Mouse (Mus musculus) stomach, embryonic 16.5 days (tissue): ENCODE measurements around the gene Six5. TPM values are rescaled to one million over a fixed set of nuclear protein-coding genes. Genes with fewer than 3 reads are reported as not detected.

Experiments
- ATAC-seq: fragments of 200-750 bp; cut with Nextera tagmentation; 2 replicates; pipeline ENCODE4 v1.8.0; 2017; ENCODE audit warnings: moderate number of reproducible peaks, moderate TSS enrichment; ENCODE audit not compliant: insufficient read depth, low FRiP score
- H3K27ac ChIP-seq: fragments of 300-500 bp; sonication (generic); 2 replicates; pipeline ENCODE4 v1.5.1; 2014; ENCODE audit warnings: low read length
- H3K27me3 ChIP-seq: fragments of 300-500 bp; sonication (generic); 2 replicates; pipeline ENCODE4 v1.6.1; 2014; ENCODE audit warnings: low read length, control low read depth, mixed read lengths; ENCODE audit not compliant: control insufficient read depth, insufficient read depth
- H3K36me3 ChIP-seq: fragments of 300-500 bp; sonication (generic); 2 replicates; pipeline ENCODE4 v1.6.1; 2014; ENCODE audit warnings: low read length; ENCODE audit not compliant: control insufficient read depth, insufficient read depth
- H3K4me1 ChIP-seq: fragments of 300-500 bp; sonication (generic); 2 replicates; pipeline ENCODE4 v1.6.1; 2014; ENCODE audit warnings: low read length, control low read depth, mixed read lengths; ENCODE audit not compliant: control insufficient read depth, insufficient read depth
- H3K4me2 ChIP-seq: fragments of 300-500 bp; sonication (generic); 2 replicates; pipeline ENCODE4 v1.6.1; 2014; ENCODE audit warnings: low read depth, low read length, mixed read lengths
- H3K4me3 ChIP-seq: fragments of 300-500 bp; sonication (generic); replicated peaks from 2 replicates; pipeline ENCODE4 v1.5.1; 2014; ENCODE audit warnings: mild to moderate bottlenecking, low read length
- H3K9ac ChIP-seq: fragments of 300-500 bp; sonication (generic); 2 replicates; pipeline ENCODE4 v1.6.1; 2014; ENCODE audit warnings: low read length
- H3K9me3 ChIP-seq: fragments of 300-500 bp; sonication (generic); replicated peaks from 2 replicates; pipeline ENCODE4 v1.6.1; 2016; ENCODE audit warnings: low read length, control low read depth; ENCODE audit not compliant: control insufficient read depth
- WGBS: fragments of 180-500 bp; shearing (Covaris S2); extraction: QIAGEN DNeasy Blood & Tissue Kit; methylation state at CpG from one replicate; pipeline ENCODE4 v1.1.7; 2014; 5-methylcytosine and 5-hydroxymethylcytosine counted together
- polyA plus RNA-seq: library from polyadenylated mRNA; unstranded; fragments of >200 nt; fragmentation: Nextera tagmentation; extraction: Ambion mirVana; gene quantifications from 2 replicates; pipeline ENCODE4 v1.2.1, GENCODE M21; 2015

The Six5 gene
- polyA plus RNA-seq, 1 experiment from 2014 or later, result 10.4 TPM

GRCm38 (mm10) chr7:19091913-19092312, 2.5 kb upstream of the Six5 start:
- Histone ChIP-seq H3K4me3 (no peak overlapping the region), H3K9ac (peak overlapping the region; percentile 70)

GRCm38 (mm10) chr7:19092381-19093173, 1.8 kb upstream of the Six5 start:
- 8% methylated on average over 38 of the region's 38 CpGs for WGBS
- H3K9me3 ChIP-seq, result no peaks in the 10 kb centered on the region
- peak overlapping the region; percentile 70 for H3K9ac ChIP-seq
- H3K4me1 ChIP-seq, result peaks cover 33% of the 10 kb centered on the region
- no peaks in the 10 kb centered on the region for H3K27me3 ChIP-seq
- peak; percentile 25 for ATAC-seq
- peak overlapping the region; percentile 76 for H3K4me3 ChIP-seq
- H3K4me2 ChIP-seq, result peak overlapping the region; percentile 89
- H3K27ac ChIP-seq, result peak overlapping the region; percentile 94
- peaks cover 12% of the 10 kb centered on the region; the same call in 1 of the 2 replicates for H3K36me3 ChIP-seq

More at GRCm38 (mm10) chr7:19091913-19092312, 2.5 kb upstream of the Six5 start:
- Histone ChIP-seq H3K4me2 (no peak overlapping the region), H3K36me3 (peaks cover 15% of the 10 kb centered on the region; the same call in 1 of the 2 replicates), H3K4me1 (peaks cover 28% of the 10 kb centered on the region), H3K9me3 (no peaks in the 10 kb centered on the region), H3K27ac (peak overlapping the region; percentile 94; the same call in 1 of the 2 replicates), H3K27me3 (no peaks in the 10 kb centered on the region)
- no peak for ATAC-seq
- WGBS, result 52% methylated on average over 17 of the region's 17 CpGs

DNA sequence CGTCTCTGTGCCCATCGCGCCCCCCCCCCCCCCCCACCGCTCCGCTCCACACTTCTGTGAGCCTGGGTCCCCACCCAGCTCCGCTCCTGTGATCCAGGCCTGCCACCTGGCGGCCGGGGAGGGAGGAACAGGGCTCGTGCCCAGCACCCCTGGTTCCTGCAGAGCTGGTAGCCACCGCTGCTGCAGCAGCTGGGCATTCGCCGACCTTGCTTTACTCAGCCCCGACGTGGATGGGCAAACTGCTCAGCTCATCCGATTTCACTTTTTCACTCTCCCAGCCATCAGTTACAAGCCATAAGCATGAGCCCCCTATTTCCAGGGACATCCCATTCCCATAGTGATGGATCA, 1.2 kb upstream of the Six5 start:
- peak; percentile 48 for ATAC-seq

DNA sequence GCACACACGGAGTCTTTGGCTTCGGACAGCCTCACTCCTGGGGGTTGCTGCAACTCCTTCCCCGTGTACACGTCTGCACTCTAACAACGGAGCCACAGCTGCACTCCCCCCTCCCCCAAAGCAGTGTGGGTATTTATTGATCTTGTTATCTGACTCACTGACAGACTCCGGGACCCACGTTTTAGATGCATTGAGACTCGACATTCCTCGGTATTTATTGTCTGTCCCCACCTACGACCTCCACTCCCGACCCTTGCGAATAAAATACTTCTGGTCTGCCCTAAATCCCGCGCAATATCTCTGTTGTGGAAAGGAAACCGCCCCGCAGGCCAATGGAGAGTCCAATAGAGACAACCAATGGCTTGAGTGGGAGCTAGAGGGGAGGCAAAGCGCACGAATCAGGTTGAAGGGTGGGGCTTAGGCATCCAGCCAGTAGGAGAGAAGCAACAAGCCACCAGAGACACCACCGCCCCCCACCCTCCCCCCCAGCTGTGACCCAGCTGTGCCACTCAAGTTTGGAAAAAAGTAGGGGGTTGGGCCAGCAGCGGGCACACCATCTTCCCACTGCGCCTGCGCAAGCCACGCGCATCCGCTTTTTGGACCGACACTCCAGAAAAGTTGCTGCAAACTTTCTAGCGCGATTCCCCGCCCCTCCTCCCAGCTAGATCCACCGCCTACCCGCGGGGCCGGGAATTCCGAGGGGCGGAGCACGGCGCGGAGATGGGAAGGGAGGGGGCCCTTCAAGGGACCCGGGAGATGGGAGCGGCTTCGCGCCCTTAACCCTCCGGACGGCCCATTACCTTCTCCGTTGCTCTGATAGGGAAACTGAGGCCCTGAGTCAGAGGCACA, 633 bp upstream of the Six5 start:
- 0 out of 2 replicates have a peak, but pooled peaks cover 5% of the 10 kb centered on the region for H3K36me3 ChIP-seq
- no peaks in the 10 kb centered on the region for H3K27me3 ChIP-seq
- H3K9me3 ChIP-seq, result no peaks in the 10 kb centered on the region
- peak; percentile 86 for ATAC-seq
- peaks cover 34% of the 10 kb centered on the region for H3K4me1 ChIP-seq
- H3K27ac ChIP-seq, result peak overlapping the region; percentile 94
- peak overlapping the region; percentile 89 for H3K4me2 ChIP-seq
- under 1% methylated on average over 45 of the region's 45 CpGs for WGBS
- peak overlapping the region; percentile 90 for H3K9ac ChIP-seq
- peak overlapping the region; percentile 76 for H3K4me3 ChIP-seq

More for the DNA sequence above, 1.2 kb upstream of the Six5 start:
- Histone ChIP-seq H3K36me3 (peaks cover 11% of the 10 kb centered on the region; the same call in 1 of the 2 replicates), H3K4me2 (peak overlapping the region; percentile 89), H3K27me3 (no peaks in the 10 kb centered on the region), H3K4me3 (peak overlapping the region; percentile 76), H3K27ac (peak overlapping the region; percentile 94), H3K4me1 (peaks cover 33% of the 10 kb centered on the region), H3K9me3 (no peaks in the 10 kb centered on the region), H3K9ac (peak overlapping the region; percentile 70)
- 0% methylated on average over 15 of the region's 15 CpGs for WGBS

DNA sequence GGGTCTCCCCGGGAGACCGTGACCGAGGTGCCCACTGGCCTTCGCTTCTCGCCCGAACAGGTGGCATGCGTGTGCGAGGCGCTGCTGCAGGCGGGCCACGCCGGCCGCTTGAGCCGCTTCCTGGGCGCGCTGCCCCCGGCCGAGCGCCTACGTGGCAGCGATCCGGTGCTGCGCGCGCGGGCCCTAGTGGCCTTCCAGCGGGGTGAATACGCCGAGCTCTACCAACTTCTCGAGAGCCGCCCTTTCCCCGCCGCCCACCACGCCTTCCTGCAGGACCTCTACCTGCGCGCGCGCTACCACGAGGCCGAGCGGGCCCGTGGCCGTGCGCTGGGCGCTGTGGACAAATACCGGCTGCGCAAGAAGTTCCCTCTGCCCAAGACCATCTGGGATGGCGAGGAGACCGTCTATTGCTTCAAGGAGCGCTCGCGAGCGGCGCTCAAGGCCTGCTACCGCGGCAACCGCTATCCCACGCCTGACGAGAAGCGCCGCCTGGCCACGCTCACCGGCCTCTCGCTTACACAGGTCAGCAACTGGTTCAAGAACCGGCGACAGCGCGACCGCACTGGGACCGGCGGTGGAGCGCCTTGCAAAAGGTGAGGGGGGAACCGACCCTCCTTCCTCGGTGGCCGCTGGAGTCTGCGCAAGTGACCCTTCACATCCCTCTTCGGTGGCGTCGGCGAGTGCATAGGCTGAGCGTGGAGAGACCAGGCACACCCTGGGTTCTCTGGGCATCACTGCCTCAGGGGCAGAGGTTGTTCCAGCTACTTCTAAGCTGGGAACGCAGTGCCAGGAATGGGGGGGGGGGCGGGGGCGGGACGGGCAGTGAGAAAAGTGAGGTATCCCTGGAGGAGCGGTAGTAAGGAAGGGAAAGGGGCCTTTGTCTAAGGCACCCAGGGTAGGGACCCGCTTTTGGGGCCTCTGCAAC, 694 bp downstream of the Six5 start:
- under 1% methylated on average over 87 of the region's 87 CpGs for WGBS
- no peaks in the 10 kb centered on the region for H3K27me3 ChIP-seq
- H3K4me1 ChIP-seq, result peaks cover 35% of the 10 kb centered on the region
- no peaks in the 10 kb centered on the region for H3K9me3 ChIP-seq
- peak overlapping the region; percentile 76 for H3K4me3 ChIP-seq
- H3K36me3 ChIP-seq, result no peaks in the 10 kb centered on the region
- peak overlapping the region; percentile 90 for H3K9ac ChIP-seq
- ATAC-seq, result no peak
- H3K27ac ChIP-seq, result peak overlapping the region; percentile 94
- peak overlapping the region; percentile 89 for H3K4me2 ChIP-seq

GRCm38 (mm10) chr7:19095751-19096110, 1.3 kb downstream of the Six5 start:
- no peaks in the 10 kb centered on the region for H3K36me3 ChIP-seq
- WGBS, result under 1% methylated on average over 19 of the region's 19 CpGs
- peak overlapping the region; percentile 76 for H3K4me3 ChIP-seq
- H3K9me3 ChIP-seq, result no peaks in the 10 kb centered on the region
- H3K27me3 ChIP-seq, result no peaks in the 10 kb centered on the region
- peak overlapping the region; percentile 94 for H3K27ac ChIP-seq
- H3K4me1 ChIP-seq, result peaks cover 35% of the 10 kb centered on the region
- H3K9ac ChIP-seq, result peak overlapping the region; percentile 90
- H3K4me2 ChIP-seq, result peak overlapping the region; percentile 89
- ATAC-seq, result no peak

- Histone ChIP-seq H3K4me1 (peaks cover 35% of the 10 kb centered on the region), H3K27ac (peak overlapping the region; percentile 94), H3K27me3 (no peaks in the 10 kb centered on the region), H3K4me3 (peak overlapping the region; percentile 76), H3K9me3 (no peaks in the 10 kb centered on the region), H3K9ac (peak overlapping the region; percentile 90), H3K4me2 (peak overlapping the region; percentile 89), H3K36me3 (no peaks in the 10 kb centered on the region)
- ATAC-seq, result no peak
- WGBS, result 47% methylated on average over 5 of the region's 5 CpGs
Measured at GRCm38 (mm10) chr7:19096421-19096976, 2.1 kb downstream of the Six5 start.

GRCm38 (mm10) chr7:19097217-19097616, 2.8 kb downstream of the Six5 start:
- Histone ChIP-seq H3K9ac (peak overlapping the region; percentile 15; the same call in 1 of the 2 replicates), H3K36me3 (no peaks in the 10 kb centered on the region), H3K4me2 (no peak overlapping the region), H3K27ac (no peak overlapping the region), H3K27me3 (no peaks in the 10 kb centered on the region), H3K4me3 (no peak overlapping the region), H3K9me3 (no peaks in the 10 kb centered on the region), H3K4me1 (peaks cover 30% of the 10 kb centered on the region)
- 54% methylated on average over 2 of the region's 2 CpGs for WGBS
- ATAC-seq, result no peak
